Mouse (Mus musculus) CH12.LX (cell line): ENCODE results near the gene Prr12.

ENCODE experiments used
- CTCF ChIP-seq, 2 experiments: IDR thresholded peaks in 1 of 2; conservative IDR thresholded peaks in 1 of 2; 2 replicates each; pipeline ENCODE4 v1.5.1; 2011 to 2012; ENCODE audit warnings: low read depth in 2 of 2, low read length in 2 of 2, improper control_type of control experiment in 1 of 2, inconsistent platforms in 1 of 2, mild to moderate bottlenecking in 1 of 2, moderate library complexity in 1 of 2
- E2F4 ChIP-seq: IDR thresholded peaks from 2 replicates; pipeline ENCODE4 v1.6.1; 2011; ENCODE audit warnings: low read depth, low read length, improper control_type of control experiment; ENCODE audit not compliant: insufficient replicate concordance
- ELF1 ChIP-seq: IDR thresholded peaks from 2 replicates; pipeline ENCODE4 v1.6.1; 2014; ENCODE audit warnings: low read depth, mild to moderate bottlenecking, inconsistent platforms, low read length, improper control_type of control experiment
- EP300 ChIP-seq: IDR thresholded peaks from 2 replicates; pipeline ENCODE4 v1.6.1; 2011; ENCODE audit warnings: low read length, improper control_type of control experiment
- KAT2A ChIP-seq: IDR thresholded peaks from 2 replicates; pipeline ENCODE4 v1.6.1; 2012; ENCODE audit warnings: low read length, improper control_type of control experiment, inconsistent platforms; ENCODE audit not compliant: insufficient replicate concordance
- MAX ChIP-seq: IDR thresholded peaks from 2 replicates; pipeline ENCODE4 v1.6.1; 2011; ENCODE audit warnings: low read length, improper control_type of control experiment
- NELFE ChIP-seq: IDR thresholded peaks from 2 replicates; pipeline ENCODE4 v1.6.1; 2011; ENCODE audit warnings: low read depth, low read length, improper control_type of control experiment
- POLR2A ChIP-seq: IDR thresholded peaks from 2 replicates; pipeline ENCODE4 v1.6.1; 2011; ENCODE audit warnings: low read depth, mild to moderate bottlenecking, improper control_type of control experiment, low read length
- SMC3 ChIP-seq: IDR thresholded peaks from 2 replicates; pipeline ENCODE4 v1.6.1; 2011; ENCODE audit warnings: low read depth, low read length, improper control_type of control experiment
- USF1 ChIP-seq: IDR thresholded peaks from 2 replicates; pipeline ENCODE4 v1.6.1; 2014; ENCODE audit warnings: low read depth, mild to moderate bottlenecking, inconsistent platforms, low read length, improper control_type of control experiment
- ZNF384 ChIP-seq: IDR thresholded peaks from 2 replicates; pipeline ENCODE4 v1.6.1; 2012; ENCODE audit warnings: low read depth, low read length, improper control_type of control experiment, inconsistent platforms

DNA sequence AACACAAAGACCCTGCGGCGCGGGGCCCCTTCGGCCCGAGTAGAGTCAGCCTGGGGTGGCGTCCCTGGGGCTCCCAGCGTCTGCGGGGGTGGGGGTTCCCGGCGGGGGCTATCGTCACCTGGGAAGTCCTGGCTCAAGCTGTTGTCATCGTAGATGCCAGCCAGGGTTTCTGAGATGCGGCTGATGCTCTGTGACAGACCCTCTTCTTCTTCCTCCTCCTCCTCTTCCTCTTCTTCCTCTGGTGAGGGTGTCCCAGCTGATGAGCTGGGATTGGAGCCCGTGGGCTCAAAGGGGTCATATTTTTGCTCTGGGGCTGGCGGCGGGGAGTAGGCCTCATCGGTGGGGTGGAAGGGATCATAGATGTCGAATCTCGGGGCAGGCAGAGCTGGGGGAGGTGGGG lies 44.3 kb downstream of the Prr12 start:
- TF ChIP-seq NELFE (no peak), KAT2A (no peak), CTCF (conservative IDR thresholded peaks at IDR 0.05 in 1 of 2, IDR thresholded peaks at IDR 0.05 in 1 of 2; ENCODE audit: low read depth in 2 of 2, low read length in 2 of 2) (no peak), USF1 (no peak), ELF1 (no peak), POLR2A (no peak), E2F4 (no peak), ZNF384 (no peak), EP300 (no peak), SMC3 (no peak), MAX (no peak)
